Mouse (Mus musculus): ENCODE data around the gene S100g. TPM values are rescaled to one million over a fixed set of nuclear protein-coding genes. Genes with fewer than 3 reads are reported as not detected.

Gene S100g
- not detected in 2 replicates for total RNA-seq (2017)

DNA sequence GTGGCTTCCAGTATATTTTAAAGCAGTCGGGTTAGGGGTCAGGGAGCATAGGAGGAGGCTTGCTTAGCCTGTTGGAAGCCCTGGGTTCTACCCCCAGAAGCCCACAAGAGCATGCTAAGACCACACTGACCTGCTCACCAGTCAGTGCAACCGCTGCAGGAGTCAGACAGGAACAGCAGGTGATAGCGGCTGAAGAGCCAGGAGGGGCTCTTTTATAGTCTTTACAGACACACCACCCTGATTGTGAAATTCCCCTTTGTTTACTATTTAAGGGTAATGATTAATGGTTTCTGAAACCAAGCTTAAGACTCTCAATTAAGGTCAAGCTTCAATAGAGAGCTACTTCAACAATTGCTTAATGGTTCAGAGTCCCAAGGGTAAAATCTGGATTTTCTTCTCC is at the start of gene S100g:
S100g (minus strand) TSS at position 217 of the 400 bp plus-strand sequence.
- ATAC-seq (replicated peaks in 1 of 2; ENCODE audit: insufficient read depth in 1 of 2, low FRiP score in 2 of 2, low TSS enrichment in 1 of 2, low read depth in 1 of 2, poor library complexity in 2 of 2, severe bottlenecking in 2 of 2): no peak

DNA sequence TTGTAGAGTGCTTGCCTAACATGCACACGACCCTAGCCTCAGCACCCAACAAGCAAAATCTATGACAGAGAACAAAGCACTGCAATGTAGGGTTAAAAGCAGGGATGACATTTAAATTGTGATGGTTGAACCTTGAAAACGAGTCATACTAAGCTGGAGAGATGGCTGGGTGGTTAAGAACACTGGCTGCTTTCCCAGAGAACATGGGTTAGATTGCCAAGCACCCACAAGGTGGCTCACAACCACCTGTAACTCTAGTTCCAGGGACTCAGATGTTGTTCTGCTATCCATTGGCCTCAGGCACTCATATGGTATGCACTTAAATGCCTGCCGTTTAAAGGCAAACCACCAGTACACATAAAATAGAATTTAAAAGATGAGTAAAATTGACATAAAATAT is 27.7 kb upstream of the S100g start:
- no peak for ATAC-seq (replicated peaks in 1 of 2; ENCODE audit: insufficient read depth in 1 of 2, low FRiP score in 2 of 2, low TSS enrichment in 1 of 2, low read depth in 1 of 2, poor library complexity in 2 of 2, severe bottlenecking in 2 of 2)

DNA sequence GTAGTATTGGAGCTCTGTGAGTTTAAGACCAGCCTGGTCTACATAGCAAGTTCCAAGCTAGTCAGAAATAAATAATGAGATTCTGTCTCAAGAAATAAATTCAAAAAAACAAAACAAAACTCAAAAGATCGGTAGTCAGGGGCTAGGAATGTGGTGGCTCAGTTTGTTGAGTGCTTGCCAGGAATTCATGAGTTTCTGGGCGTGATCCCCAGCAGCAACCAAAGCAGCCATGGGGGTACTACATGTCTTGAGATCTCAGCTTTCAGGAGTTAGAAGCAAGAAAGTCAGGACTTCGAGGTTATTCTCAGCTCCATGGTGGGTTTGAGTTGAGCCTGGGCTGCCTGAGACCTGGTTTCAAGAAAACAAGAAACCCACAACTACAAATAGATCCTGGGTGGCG is 27.0 kb upstream of the S100g start:
- ATAC-seq (replicated peaks in 1 of 2; ENCODE audit: insufficient read depth in 1 of 2, low FRiP score in 2 of 2, low TSS enrichment in 1 of 2, low read depth in 1 of 2, poor library complexity in 2 of 2, severe bottlenecking in 2 of 2): no peak

DNA sequence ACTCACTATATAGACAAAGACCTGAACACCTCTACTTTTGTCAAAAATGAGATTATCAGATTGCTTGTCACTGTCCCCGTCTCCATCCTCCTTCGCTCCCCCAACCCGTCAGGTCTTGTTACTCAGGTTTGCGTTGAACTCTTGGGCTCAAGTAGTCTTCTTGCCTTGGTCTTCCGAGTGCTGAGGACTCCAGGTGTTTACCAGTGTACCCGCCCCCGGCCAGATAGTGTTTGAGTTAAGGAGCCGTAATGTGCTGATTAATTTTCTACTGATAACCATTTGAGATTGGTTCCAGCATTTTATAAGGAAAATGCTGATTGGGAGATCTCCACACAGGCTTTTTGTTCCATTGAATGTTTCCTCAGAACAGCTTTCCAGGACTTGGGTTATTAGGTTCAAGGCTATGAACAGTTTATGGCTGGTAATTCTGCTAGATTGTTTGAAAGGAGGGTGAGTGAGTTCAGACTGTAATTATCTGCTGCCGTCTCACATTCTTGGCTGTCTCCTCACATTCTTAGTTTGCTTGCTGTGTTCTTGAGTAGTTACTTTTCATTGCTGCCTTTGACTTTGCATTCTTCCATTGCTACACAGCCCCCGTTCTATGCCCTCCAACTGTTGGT is 22.6 kb upstream of the S100g start:
- no peak for ATAC-seq (replicated peaks in 1 of 2; ENCODE audit: insufficient read depth in 1 of 2, low FRiP score in 2 of 2, low TSS enrichment in 1 of 2, low read depth in 1 of 2, poor library complexity in 2 of 2, severe bottlenecking in 2 of 2)

DNA sequence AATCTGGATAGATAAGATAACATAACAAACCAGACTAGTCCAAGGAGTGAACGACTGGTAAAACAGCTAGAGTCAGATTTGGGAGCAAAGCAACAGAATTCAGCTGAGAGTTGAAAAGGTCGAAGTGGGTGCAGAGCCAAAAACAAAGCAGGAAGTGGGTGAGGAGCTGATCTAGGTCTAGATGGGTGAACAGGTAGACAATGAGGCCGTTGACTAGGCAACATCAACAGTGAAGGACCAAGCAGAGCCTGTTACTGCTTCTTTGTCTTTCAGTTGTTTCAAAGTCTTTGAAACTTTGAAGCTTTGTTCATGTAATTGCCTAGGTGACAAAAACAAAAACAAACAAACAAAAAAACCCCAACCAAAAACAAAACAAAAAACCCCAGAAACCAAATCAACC is 11.8 kb upstream of the S100g start:
- no peak for ATAC-seq (replicated peaks in 1 of 2; ENCODE audit: insufficient read depth in 1 of 2, low FRiP score in 2 of 2, low TSS enrichment in 1 of 2, low read depth in 1 of 2, poor library complexity in 2 of 2, severe bottlenecking in 2 of 2)

DNA sequence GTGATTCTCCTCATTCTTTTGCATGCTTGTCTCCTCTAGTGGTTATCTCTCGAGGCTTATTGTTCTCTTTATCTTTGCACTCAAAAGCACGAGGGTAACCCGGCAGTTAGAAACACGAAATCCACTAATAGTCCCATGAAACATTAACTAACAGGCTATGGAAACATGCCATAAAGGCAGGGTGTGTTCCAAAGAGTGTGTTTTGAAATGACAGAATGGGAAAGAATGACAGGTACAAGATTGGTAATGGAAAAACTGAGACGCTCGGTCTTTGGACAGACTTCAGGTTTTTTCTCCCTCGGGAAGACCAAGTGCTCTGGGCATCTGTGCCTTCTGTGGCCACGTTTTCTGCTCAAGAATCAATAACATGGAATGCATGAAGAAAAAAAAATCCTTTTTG is 3.1 kb upstream of the S100g start:
- ATAC-seq (replicated peaks in 1 of 2; ENCODE audit: insufficient read depth in 1 of 2, low FRiP score in 2 of 2, low TSS enrichment in 1 of 2, low read depth in 1 of 2, poor library complexity in 2 of 2, severe bottlenecking in 2 of 2): no peak

DNA sequence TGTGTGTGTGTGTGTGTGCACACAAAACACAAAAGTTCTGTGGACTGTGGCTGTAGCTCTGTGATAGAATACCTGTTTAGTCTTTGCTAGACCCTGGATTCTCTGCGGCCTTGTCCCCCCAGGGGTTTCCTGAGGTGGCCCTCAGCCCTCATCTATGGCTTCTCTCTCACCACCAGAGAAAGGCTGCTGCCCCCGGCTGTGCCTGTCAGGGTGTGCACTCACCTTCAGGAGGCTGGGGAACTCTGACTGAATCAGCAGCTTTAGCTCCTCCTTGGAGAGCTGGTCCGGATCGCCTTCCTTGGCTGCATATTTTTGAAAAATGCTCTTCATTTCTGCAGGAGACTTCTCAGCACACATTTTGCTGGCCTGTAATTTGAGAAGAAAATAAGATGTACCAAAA is 559 bp downstream of the S100g start:
- ATAC-seq (replicated peaks in 1 of 2; ENCODE audit: insufficient read depth in 1 of 2, low FRiP score in 2 of 2, low TSS enrichment in 1 of 2, low read depth in 1 of 2, poor library complexity in 2 of 2, severe bottlenecking in 2 of 2): no peak

DNA sequence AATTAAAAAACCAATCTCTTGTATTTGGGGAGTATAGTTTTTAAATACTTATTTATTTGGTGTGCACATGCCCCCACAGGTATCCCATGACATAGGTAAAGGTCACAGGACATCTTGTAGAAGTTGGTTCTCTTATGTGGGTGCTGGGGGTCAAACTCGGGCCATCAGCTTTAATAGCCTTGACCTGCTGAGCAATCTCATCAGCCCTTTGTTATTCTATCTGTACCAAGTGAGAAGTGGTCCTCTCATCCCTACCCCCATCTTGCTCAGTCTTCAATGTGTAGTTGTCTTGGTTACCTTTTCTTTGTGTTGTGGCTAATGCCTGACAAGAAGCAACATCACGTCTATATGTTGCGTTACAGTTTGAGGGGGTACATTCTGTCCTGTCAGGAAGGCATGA is 6.5 kb downstream of the S100g start:
- ATAC-seq (replicated peaks in 1 of 2; ENCODE audit: insufficient read depth in 1 of 2, low FRiP score in 2 of 2, low TSS enrichment in 1 of 2, low read depth in 1 of 2, poor library complexity in 2 of 2, severe bottlenecking in 2 of 2): no peak

DNA sequence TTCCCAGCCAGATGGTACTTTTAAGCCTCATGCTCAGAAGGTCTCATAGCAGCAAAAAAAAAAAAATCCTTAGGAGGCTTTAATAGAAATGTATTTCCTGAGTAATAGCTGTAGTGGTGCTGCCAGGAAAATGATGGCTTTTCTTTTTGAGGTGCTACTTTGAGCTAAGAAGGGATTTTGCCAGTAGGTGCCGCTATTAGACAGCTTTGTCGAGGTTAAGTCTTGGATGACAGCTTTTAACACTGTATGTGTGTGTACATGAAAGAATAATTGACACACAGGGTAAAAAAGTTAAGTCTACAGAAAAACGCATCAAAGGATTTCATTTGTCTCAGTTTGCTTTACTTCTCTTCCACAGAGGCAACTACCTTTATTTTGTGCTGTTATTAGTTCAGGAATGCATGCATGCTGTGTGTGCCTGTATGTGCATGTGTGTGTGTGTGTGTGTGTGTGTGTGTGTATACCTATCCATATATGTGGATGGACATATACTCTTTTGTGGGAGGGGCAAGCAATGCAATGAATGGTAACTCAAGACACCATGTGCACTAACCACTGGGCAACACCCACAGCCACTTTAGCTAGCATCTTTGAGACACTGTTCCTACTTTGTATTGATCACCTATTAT is 14.5 kb downstream of the S100g start:
- ATAC-seq (replicated peaks in 1 of 2; ENCODE audit: insufficient read depth in 1 of 2, low FRiP score in 2 of 2, low TSS enrichment in 1 of 2, low read depth in 1 of 2, poor library complexity in 2 of 2, severe bottlenecking in 2 of 2): no peak

DNA sequence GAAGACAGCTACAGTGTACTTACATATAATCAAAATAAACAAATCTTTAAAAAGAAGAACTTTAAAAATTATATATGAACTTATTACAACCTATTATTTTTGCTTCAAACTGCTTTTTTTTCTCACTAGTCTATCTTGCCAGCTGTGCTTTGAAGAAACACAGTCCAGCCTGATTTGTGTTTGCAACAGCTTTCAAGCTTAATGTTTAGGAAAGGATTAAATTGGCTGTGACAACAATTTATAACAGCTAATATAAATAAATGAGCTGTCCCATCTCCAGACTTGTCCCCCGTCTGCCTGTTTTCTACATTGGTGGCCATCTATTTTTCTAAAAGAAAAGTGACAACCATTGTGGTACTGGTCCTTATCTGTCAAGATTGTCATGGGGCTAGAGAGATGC is 22.4 kb downstream of the S100g start:
- ATAC-seq (replicated peaks in 1 of 2; ENCODE audit: insufficient read depth in 1 of 2, low FRiP score in 2 of 2, low TSS enrichment in 1 of 2, low read depth in 1 of 2, poor library complexity in 2 of 2, severe bottlenecking in 2 of 2): no peak

DNA sequence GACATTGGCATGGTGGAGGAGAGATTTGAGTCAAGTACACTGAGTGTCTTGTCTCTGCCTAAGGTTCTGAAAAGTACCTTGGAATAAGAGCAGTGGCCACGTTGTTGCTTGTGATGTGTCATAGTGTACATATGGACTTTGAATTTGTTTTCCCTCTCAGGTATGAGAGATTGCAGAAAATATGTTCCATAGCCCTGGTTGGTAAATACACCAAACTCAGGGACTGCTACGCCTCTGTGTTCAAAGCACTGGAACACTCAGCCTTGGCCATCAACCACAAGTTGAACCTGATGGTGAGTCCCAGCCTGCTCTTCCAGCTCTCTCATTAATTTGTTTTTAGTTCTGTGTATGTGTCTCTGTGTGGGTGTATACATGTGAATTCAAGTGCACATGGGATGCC is 32.9 kb downstream of the S100g start:
- ATAC-seq (replicated peaks in 1 of 2; ENCODE audit: insufficient read depth in 1 of 2, low FRiP score in 2 of 2, low TSS enrichment in 1 of 2, low read depth in 1 of 2, poor library complexity in 2 of 2, severe bottlenecking in 2 of 2): no peak

DNA sequence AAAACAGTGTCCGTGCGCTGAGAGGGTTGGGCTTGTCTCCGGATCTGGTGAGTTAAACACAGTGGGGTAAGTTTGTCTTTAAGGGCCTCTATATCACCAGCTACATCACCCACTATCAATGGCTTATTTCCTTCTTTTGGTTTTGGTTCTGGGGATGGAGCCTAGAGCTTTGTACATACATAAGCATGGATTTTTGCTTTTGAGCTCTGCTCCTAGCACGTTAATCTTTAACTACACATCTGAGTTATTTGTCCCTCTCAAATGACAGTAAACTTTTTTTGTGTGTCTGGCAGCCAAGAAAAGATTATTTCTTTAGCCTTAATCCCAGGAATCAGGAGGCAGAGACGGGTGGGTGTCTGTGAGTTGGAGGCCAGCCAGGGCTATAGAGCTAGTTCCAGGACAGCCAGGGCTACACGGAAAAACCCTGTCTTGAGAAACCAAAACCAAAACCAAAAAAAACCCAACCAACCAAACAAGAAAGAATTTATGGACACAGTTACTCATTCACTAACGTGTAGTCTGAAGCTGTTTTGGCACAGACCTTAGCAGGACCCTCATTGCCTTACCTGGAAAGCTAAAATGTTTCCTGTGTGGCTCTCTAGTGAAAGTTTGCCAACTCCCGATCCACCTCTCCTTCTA is 42.8 kb downstream of the S100g start:
- ATAC-seq (replicated peaks in 1 of 2; ENCODE audit: insufficient read depth in 1 of 2, low FRiP score in 2 of 2, low TSS enrichment in 1 of 2, low read depth in 1 of 2, poor library complexity in 2 of 2, severe bottlenecking in 2 of 2): 0 out of 4 replicates have a peak, but pooled peaks of 1 of the 2 experiments have one; percentile 42

DNA sequence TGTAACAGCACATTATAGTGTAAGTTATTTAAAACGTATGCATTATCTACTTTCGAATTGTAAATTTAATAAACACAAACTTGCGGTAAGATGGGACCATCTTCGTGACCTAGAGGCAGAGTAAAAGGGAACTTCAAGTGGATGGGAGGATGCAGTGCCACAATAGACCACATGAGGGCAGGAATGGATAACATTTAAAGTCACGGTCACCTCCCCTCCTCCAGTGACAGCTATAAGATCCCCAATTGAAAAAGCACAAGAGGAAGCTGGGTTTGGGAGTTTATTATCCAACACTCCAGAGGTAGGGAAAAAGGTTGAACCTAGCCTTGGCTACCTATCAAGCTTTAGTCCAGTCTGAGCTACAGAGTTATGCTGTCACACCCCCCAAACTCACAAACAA is 48.7 kb downstream of the S100g start:
- peak; percentile 86 to 90 for ATAC-seq (replicated peaks in 1 of 2; ENCODE audit: insufficient read depth in 1 of 2, low FRiP score in 2 of 2, low TSS enrichment in 1 of 2, low read depth in 1 of 2, poor library complexity in 2 of 2, severe bottlenecking in 2 of 2)

DNA sequence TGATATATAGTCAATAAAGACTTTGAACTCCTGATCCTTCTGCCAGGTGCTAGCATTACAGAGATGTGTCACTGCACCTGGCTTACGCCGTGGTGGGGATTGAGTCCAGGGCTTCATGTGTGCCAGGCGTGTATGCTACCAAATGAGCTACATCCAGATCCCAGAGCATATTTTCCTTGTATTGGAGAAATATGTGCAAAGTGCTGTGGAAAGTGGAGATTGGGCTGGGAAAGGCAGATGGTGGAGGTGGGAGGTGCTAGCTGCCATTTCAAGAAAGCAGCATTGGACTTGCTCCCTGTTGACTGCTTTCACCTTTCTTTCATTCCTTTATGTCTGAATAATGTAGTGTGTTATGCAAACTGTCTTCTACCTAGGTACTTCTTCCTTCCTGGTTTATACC is 50.7 kb downstream of the S100g start:
- ATAC-seq (replicated peaks in 1 of 2; ENCODE audit: insufficient read depth in 1 of 2, low FRiP score in 2 of 2, low TSS enrichment in 1 of 2, low read depth in 1 of 2, poor library complexity in 2 of 2, severe bottlenecking in 2 of 2): no peak

Other genes starting within 250 kb of the S100g start
- 288 and 363 TPM in 2 replicates for gene Rbbp7, start 204.2 kb downstream of the S100g start, total RNA-seq (2017)
- gene Txlng, start 135.1 kb downstream of the S100g start, total RNA-seq (2017): 54.8 and 57.9 TPM in 2 replicates
- gene Syap1, start 76.2 kb downstream of the S100g start, total RNA-seq (2017): 55.8 TPM in 2 replicates
- gene Ctps2, start 63.4 kb downstream of the S100g start, total RNA-seq (2017): 81.8 and 93.4 TPM in 2 replicates